Mouse (Mus musculus) brain, adult 2 months (tissue): ENCODE measurements at regions not wholly inside any gene's neighbourhood (a gene's known extent, or its start where the extent isn't known, plus 50 kb on each side); places are given as distances from the start of the nearest gene placed in this dataset.
A peak's percentile ranks its signal among the peaks of the same experiment; 100 is the strongest.

ENCODE experiments used
- DNase-seq: peaks from one replicate; pipeline ENCODE4 v3.0.0; 2011; ENCODE audit warnings: low read depth, low spot score

DNA sequence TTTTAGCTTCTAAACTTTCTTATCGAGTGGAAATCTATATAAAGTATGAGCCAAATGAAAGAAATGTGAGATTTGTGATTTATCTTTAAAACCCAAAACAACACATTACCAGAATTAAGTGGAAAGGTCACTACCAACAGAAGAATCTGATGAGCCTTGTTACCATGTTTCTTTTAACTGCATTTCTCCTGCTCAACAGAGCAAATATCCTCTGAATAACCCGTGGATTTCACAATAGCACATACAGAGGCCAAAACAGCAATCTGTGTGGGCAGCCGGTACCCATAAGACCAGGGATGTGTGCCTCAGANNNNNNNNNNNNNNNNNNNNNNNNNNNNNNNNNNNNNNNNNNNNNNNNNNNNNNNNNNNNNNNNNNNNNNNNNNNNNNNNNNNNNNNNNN, 85.3 kb downstream of the 4930444P10Rik start:
- DNase-seq: peak; percentile 20

DNA sequence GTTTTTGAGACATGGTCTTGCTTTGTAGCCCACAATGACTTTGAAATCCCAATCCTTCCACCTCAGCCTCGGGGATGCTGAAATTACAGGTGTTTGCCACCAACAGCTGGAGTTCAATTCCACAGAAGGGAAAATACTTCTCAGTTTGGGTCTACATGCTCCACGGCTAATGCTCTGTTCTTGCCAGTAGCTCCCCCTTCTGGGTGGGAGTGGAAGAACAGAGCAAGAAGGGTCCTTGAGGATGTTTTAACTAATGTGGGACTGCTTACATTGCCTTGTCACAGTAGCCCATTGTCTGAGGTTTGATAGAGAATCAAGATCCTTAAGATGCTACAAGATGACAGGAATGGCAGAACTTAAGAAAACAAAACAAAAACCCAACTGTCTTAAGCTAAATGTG, 86.2 kb downstream of the 4930444P10Rik start:
- DNase-seq: no peak

DNA sequence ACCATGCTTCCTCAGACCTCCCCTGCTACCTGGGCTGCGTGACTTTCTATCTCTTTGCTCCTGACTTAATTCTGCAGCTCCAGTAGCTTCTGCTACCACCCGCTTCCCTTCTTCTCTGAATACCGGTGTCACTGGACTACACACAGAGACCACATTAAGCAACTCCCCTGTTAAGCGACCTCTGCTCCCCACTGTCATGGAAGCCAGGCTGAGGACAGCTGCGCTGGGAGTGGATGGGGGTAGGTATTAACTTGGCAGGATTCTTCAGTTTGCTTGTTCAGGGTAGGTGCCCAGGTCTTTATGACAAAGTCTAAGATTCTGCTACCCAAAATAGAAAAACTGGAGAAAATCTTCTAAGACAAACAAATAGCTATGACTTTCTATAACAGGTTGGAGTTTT, 96.0 kb downstream of the 4930444P10Rik start:
- DNase-seq: no peak

DNA sequence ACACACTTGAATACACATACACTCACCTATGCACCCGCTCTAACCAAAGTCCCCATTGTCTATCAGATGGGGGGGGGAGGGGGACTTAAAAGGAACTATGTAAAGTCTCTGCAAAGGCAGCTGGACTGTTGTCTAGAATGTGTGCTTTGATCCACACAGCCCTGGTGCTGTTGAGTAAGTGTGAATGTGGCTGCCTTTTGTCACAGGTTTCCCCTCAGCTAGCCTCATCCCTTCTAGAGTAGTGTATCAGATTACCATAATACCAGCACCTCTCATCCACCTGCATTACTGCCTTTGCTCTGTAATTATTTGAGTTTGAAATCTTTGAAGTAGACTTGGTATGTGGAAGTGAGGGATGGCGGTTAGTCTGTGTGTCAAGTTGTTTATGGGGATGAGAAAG, 96.8 kb downstream of the 4930444P10Rik start:
- DNase-seq: no peak

DNA sequence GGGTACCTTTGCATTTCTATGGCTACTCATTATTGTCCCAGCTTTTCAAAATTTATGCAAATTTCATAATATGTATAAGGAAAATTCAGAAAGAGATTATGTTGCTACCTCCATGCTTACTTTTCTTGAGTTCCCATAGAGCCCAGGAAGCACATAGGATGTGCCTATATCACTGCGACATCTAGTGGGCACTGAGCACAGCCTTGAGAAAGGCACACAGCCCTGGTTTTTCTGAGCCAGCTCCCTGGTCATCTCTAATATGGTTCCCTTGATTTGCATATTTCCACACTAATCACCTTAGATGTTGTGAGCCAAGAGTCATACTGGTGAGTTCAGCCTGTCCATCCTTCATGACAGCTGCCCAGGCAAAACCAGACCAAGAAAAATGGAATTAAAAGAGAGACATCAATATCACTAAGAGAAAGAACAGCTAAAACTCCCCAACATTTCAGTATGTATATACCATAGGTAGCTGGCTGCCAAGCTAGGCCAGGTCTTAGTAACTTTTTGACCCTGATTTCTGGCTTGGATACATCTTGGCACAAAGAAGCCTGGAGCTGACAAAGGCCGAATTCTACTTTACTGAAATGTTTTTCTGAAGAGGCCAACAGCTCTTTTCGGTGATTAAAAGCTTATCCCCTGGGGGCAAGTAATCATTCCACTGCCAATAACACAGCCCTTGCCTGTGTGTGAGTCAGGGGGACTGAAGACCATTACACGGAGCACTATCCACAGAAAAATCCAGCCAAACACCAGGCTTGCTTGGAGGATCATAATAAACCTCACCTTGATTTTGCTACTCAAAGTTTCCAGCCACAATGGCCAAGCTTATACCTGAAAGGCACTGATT, 99.3 kb downstream of the 4930444P10Rik start:
- DNase-seq: peak; percentile 77

DNA sequence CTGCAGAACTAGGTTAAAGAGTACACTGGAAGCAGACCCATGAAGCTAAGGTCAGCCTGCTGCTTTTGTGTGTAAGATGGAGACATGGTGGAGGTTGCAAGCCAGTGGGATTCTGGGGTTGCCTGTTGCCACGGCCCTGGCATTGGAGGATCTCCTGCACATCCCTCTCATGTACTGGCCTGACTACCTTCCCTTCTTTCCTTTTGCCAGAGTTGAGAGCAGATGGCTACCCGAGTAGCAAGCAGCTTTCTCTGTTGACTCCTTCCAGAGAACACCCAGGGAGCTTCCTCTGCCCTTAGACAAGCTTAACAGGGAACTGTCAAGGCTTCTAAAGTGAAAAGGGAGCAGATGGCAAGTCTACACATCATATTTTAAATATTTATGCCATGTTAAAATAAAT, 102.1 kb downstream of the 4930444P10Rik start:
- DNase-seq: peak; percentile 93

DNA sequence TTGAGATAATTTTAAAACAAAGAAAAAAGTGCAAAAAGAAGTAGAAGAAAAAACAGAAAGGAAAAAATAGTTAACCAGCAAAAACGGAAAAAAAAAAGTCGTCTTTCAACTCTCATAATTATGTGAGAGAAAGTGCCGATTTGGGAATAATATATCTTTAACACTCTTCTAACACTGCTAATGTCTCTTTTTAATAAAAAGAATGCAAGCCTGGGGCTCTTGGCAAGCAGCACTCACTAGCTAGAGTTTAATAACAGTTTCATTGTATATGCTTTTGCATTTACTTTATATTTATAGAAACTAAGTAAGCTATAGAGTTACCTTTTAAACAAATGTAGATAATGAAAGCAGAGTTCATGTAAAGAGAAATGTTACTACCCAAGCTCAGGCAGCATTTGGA, 107.5 kb downstream of the 4930444P10Rik start:
- no peak for DNase-seq

DNA sequence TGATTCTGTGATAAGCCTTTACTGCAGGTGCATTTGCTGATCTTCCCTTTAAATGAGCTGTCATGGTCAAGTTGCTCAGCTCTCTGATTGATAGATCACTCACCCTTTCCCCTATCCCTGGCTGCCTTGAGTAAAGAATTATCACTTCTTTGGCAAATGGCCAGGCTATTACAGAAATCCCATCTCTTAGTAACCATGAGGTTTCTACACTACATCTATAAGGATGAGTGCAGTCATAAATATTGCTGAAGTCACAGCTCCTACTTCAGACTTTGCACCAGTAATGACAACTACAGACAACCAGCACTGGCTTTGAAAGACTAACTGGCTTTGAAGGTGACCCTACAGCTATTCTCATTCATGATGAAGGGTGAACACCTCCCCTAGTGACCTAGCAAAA, 113.8 kb downstream of the 4930444P10Rik start:
- DNase-seq: no peak

DNA sequence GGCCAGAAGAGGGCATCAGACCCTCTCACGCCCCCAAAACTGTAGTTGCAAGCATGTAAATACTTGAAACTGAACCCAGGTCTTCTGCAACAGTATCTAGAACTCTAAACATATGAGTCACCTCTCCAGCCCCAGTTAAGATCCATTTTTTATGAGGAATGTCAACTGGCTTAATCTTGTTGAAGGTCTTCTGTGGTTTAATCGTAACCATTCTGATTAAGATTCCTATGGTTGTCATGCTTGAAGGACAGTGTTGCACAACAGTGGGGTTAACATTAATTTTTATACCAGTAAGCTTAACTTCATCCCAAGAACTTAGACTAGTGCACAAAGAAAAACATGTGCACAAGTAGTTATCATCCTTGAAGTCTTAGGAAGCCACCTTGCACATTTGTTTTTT, 133.5 kb downstream of the 4930444P10Rik start:
- DNase-seq: no peak

DNA sequence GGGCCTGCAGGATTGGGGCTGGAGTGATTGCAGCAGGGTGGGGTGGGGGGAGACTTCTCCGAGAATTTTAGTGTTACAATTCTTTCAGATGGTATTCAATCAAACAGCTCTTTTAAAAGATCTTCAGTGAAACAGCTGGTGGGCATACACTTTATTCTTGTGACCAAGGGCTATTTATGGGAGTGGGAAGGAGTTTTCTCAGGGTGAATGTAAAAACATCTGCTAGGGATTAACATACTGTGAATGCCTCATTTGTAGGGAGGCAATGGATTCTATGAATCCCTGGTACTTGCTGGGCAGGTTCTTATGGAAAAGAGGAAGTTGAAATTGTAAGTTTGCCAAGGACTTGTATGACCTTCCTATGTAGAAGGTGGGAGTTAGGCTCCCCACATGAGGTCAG, 134.5 kb downstream of the 4930444P10Rik start:
- no peak for DNase-seq

DNA sequence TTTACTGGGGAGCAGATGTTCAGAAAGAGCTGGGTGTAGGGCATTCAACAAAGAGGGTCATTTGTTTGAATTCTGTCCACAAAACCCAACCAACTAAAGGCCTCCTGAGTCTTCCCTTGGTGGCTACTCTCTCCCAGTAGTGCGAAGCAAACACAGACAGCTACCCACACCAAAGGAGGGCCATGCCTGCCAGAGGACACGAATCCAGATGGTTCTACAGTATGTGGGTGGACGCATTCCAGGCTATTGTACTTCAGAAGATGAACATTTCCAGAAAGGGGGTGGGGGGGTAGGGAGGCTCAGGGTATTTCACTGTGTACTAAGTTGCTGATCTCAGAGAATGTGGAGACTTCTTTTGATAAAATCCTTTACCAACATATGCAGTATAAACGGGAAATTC, 149.5 kb downstream of the 4930444P10Rik start:
- peak; percentile 84 for DNase-seq

DNA sequence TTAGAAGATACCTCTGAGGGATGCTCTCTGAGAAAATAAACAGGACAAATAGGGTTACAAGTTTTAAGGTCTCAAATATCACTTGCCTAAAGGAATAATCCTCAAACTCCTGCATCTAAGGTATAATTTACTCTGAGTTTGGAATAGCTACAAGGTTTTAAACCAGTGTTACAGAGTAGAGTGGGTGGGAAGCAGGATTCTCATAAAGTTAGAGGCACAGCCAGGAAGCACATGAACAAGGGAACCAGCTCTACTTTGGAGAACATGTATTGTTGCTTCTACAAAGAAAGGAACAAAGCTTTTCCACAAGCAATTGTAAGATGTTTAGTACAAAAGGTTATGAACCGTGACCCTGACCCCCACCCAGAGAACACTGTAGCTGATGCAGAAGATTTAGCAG, 150.1 kb downstream of the 4930444P10Rik start:
- DNase-seq: peak; percentile 34
